Mouse (Mus musculus): ENCODE measurements at regions not wholly inside any gene's neighbourhood (a gene's known extent, or its start where the extent isn't known, plus 50 kb on each side); places are given as distances from the start of the nearest gene placed in this dataset.
"Not testable (repeated sequence)": the region's sequence is repeated elsewhere in the genome, so short reads cannot be mapped to it uniquely, and the experiment has no call there.

GRCm38 (mm10) chr1:95397188-95397587 lies 83.8 kb downstream of the Fam174a start:
- peak; percentile 3 for DNase-seq (ENCODE audit: low read depth, low spot score)

- no peak for DNase-seq (ENCODE audit: low read depth, low spot score)
Measured at GRCm38 (mm10) chr1:95399764-95400163, 86.3 kb downstream of the Fam174a start.

- no peak for DNase-seq (ENCODE audit: low read depth, low spot score)
Measured at GRCm38 (mm10) chr1:95422253-95422652, 108.8 kb downstream of the Fam174a start.

- DNase-seq (ENCODE audit: low read depth, low spot score): no peak
Measured at GRCm38 (mm10) chr1:95425420-95425819, 112.0 kb downstream of the Fam174a start.

- no peak for DNase-seq (ENCODE audit: low read depth, low spot score)
Measured at GRCm38 (mm10) chr1:95437155-95437554, 123.7 kb downstream of the Fam174a start.

- no peak for DNase-seq (ENCODE audit: low read depth, low spot score)
Measured at GRCm38 (mm10) chr1:95445541-95445940, 132.1 kb downstream of the Fam174a start.

- DNase-seq (ENCODE audit: low read depth, low spot score): no peak
Measured at GRCm38 (mm10) chr1:95448962-95449558, 135.6 kb downstream of the Fam174a start.

GRCm38 (mm10) chr1:95450920-95451332 lies 137.5 kb downstream of the Fam174a start:
- DNase-seq (ENCODE audit: low read depth, low spot score): no peak

GRCm38 (mm10) chr1:95451755-95452154 lies 138.3 kb downstream of the Fam174a start:
- not testable (repeated sequence) for DNase-seq (ENCODE audit: low read depth, low spot score)

- DNase-seq (ENCODE audit: low read depth, low spot score): no peak
Measured at GRCm38 (mm10) chr1:95454246-95454645, 140.8 kb downstream of the Fam174a start.

GRCm38 (mm10) chr1:95459355-95459754 lies 145.9 kb downstream of the Fam174a start:
- DNase-seq (ENCODE audit: low read depth, low spot score): no peak

- DNase-seq (ENCODE audit: low read depth, low spot score): no peak
Measured at GRCm38 (mm10) chr1:95468095-95468494, 154.7 kb downstream of the Fam174a start.

GRCm38 (mm10) chr1:95468772-95469171 lies 155.3 kb downstream of the Fam174a start:
- DNase-seq (ENCODE audit: low read depth, low spot score): no peak

GRCm38 (mm10) chr1:95470491-95470890 lies 157.1 kb downstream of the Fam174a start:
- no peak for DNase-seq (ENCODE audit: low read depth, low spot score)

- DNase-seq (ENCODE audit: low read depth, low spot score): no peak
Measured at GRCm38 (mm10) chr1:95493004-95493403, 174.4 kb downstream of the St8sia4 start.

GRCm38 (mm10) chr1:95500671-95501070 lies 166.7 kb downstream of the St8sia4 start:
- not testable (repeated sequence) for DNase-seq (ENCODE audit: low read depth, low spot score)

GRCm38 (mm10) chr1:95508718-95509117 lies 158.7 kb downstream of the St8sia4 start:
- DNase-seq (ENCODE audit: low read depth, low spot score): no peak

- no peak for DNase-seq (ENCODE audit: low read depth, low spot score)
Measured at GRCm38 (mm10) chr1:95528726-95529125, 138.6 kb downstream of the St8sia4 start.

- no peak for DNase-seq (ENCODE audit: low read depth, low spot score)
Measured at GRCm38 (mm10) chr1:95531017-95531416, 136.4 kb downstream of the St8sia4 start.

Data from brain, embryonic 18.5 days (tissue).